Mouse (Mus musculus) liver, embryonic 14.5 days (tissue): ENCODE data around the gene Gm11172.

Source experiments
- CTCF ChIP-seq: IDR thresholded peaks from 2 replicates; pipeline ENCODE4 v1.5.1; 2016; ENCODE audit warnings: antibody characterized with exemption, low read depth, control low read depth
- EP300 ChIP-seq: IDR thresholded peaks from 2 replicates; pipeline ENCODE4 v1.6.1; 2016; ENCODE audit warnings: antibody characterized with exemption, low read depth

GRCm38 (mm10) chr16:10764323-10764722, 48.4 kb upstream of the Gm11172 start:
- no peak for TF ChIP-seq CTCF
- no peak for TF ChIP-seq EP300
